Mouse (Mus musculus): ENCODE measurements at regions not wholly inside any gene's neighbourhood (a gene's known extent, or its start where the extent isn't known, plus 50 kb on each side); places are given as distances from the start of the nearest gene placed in this dataset.

DNA sequence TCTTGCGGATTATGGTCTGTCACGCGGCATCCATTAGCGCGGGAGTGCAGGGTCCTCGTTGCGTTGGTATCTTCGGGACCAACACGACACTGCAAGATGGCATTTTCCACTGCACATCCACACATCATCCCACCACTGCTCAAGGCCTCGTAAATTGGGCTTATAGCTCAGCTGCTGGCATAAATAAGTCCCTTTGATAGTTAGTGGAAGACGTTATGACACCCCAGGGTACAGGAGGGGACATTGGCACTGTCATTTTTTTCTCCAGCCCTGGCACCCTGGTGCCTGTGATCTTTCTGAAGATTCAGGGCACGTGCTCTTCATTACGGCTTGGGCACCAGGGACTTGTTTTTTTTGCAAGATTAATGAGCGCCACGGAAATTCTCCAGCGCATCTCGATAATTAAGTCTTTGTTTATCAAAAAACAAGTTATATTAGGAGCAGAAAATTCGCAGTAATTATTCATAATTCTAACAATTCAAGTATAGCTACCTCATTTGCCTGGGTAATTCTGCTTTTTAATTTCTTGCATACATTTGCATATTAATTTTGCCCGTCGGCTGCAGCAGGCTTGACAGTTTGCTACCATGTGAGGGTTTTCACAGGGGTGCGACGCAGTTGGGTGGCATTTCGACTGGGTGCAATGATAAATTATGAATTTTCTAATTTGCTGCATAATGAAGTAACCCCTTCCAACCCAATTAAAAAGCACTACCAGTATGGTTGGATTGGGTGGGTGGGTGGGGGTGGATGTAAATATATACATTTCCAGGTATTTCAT, 119.1 kb downstream of the Vrk1 start:
- WGBS: 90% methylated on average over 23 of the region's 23 CpGs
- Histone ChIP-seq H3K27me3 (replicated peaks) (no peaks in the 10 kb centered on the region), H3K4me3 (replicated peaks) (no peak overlapping the region), H3K9ac (no peak overlapping the region), H3K9me3 (no peaks in the 10 kb centered on the region), H3K4me1 (no peaks in the 10 kb centered on the region), H3K4me2 (no peak overlapping the region), H3K36me3 (no peaks in the 10 kb centered on the region), H3K27ac (no peak overlapping the region)
- ATAC-seq (ENCODE audit: insufficient read depth, low FRiP score, low read depth): no peak

GRCm38 (mm10) chr12:106130071-106130676, 120.1 kb downstream of the Vrk1 start:
- no peaks in the 10 kb centered on the region for H3K36me3 ChIP-seq
- no peaks in the 10 kb centered on the region for H3K4me1 ChIP-seq
- no peak for ATAC-seq (ENCODE audit: insufficient read depth, low FRiP score, low read depth)
- WGBS: 75% methylated on average over 11 of the region's 11 CpGs
- no peak overlapping the region for H3K4me2 ChIP-seq
- H3K27me3 ChIP-seq (replicated peaks): no peaks in the 10 kb centered on the region
- H3K9ac ChIP-seq: no peak overlapping the region
- no peak overlapping the region for H3K27ac ChIP-seq
- H3K9me3 ChIP-seq: no peaks in the 10 kb centered on the region
- H3K4me3 ChIP-seq (replicated peaks): no peak overlapping the region

- Histone ChIP-seq H3K4me2 (no peak overlapping the region), H3K9ac (no peak overlapping the region), H3K9me3 (no peaks in the 10 kb centered on the region), H3K27ac (no peak overlapping the region), H3K36me3 (no peaks in the 10 kb centered on the region), H3K4me3 (replicated peaks) (no peak overlapping the region), H3K4me1 (no peaks in the 10 kb centered on the region), H3K27me3 (replicated peaks) (no peaks in the 10 kb centered on the region)
- ATAC-seq (ENCODE audit: insufficient read depth, low FRiP score, low read depth): no peak
- WGBS: 91% methylated on average over 8 of the region's 8 CpGs
Measured at GRCm38 (mm10) chr12:106132715-106133114, 122.7 kb downstream of the Vrk1 start.

GRCm38 (mm10) chr12:106138466-106138865, 128.4 kb downstream of the Vrk1 start:
- no peaks in the 10 kb centered on the region for H3K4me1 ChIP-seq
- no peak overlapping the region for H3K4me2 ChIP-seq
- no peaks in the 10 kb centered on the region for H3K27me3 ChIP-seq (replicated peaks)
- ATAC-seq (ENCODE audit: insufficient read depth, low FRiP score, low read depth): no peak
- WGBS: 85% methylated on average over 15 of the region's 15 CpGs
- no peak overlapping the region for H3K27ac ChIP-seq
- no peak overlapping the region for H3K9ac ChIP-seq
- H3K4me3 ChIP-seq (replicated peaks): no peak overlapping the region
- no peaks in the 10 kb centered on the region for H3K36me3 ChIP-seq
- no peaks in the 10 kb centered on the region for H3K9me3 ChIP-seq

GRCm38 (mm10) chr12:106139491-106139890, 129.5 kb downstream of the Vrk1 start:
- 71% methylated on average over 11 of the region's 11 CpGs for WGBS
- ATAC-seq (ENCODE audit: insufficient read depth, low FRiP score, low read depth): no peak
- no peak overlapping the region for H3K4me3 ChIP-seq (replicated peaks)
- H3K4me2 ChIP-seq: no peak overlapping the region
- no peak overlapping the region for H3K27ac ChIP-seq
- H3K9ac ChIP-seq: no peak overlapping the region
- no peaks in the 10 kb centered on the region for H3K9me3 ChIP-seq
- no peaks in the 10 kb centered on the region for H3K4me1 ChIP-seq
- no peaks in the 10 kb centered on the region for H3K36me3 ChIP-seq
- H3K27me3 ChIP-seq (replicated peaks): no peaks in the 10 kb centered on the region

GRCm38 (mm10) chr12:106139927-106140326, 129.9 kb downstream of the Vrk1 start:
- Histone ChIP-seq H3K4me2 (no peak overlapping the region), H3K4me1 (no peaks in the 10 kb centered on the region), H3K4me3 (replicated peaks) (no peak overlapping the region), H3K27ac (no peak overlapping the region), H3K9ac (no peak overlapping the region), H3K27me3 (replicated peaks) (no peaks in the 10 kb centered on the region), H3K36me3 (no peaks in the 10 kb centered on the region), H3K9me3 (no peaks in the 10 kb centered on the region)
- 60% methylated on average over 5 of the region's 5 CpGs for WGBS
- no peak for ATAC-seq (ENCODE audit: insufficient read depth, low FRiP score, low read depth)

DNA sequence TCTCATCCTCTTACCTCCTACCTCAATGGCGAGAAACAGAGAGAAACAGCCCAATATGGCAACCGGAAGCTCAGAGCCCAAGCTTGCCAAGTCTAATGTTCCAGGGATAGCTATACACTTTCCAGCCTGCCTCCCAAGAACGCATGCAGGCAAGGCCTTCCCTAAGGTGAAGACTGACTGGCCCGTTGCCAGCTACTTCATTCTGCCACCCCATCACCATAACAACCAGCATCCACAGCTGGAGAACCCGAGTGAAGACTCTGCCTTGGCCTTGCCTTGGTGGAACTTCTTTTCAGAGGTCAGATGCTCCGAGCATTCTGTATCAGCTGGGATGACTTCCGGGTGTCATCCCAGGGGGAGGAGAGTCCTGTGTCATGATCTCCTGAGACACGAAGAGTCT, 130.6 kb downstream of the Vrk1 start:
- 73% methylated on average over 8 of the region's 8 CpGs for WGBS
- Histone ChIP-seq H3K4me2 (no peak overlapping the region), H3K27ac (no peak overlapping the region), H3K9ac (no peak overlapping the region), H3K9me3 (no peaks in the 10 kb centered on the region), H3K4me3 (replicated peaks) (no peak overlapping the region), H3K4me1 (no peaks in the 10 kb centered on the region), H3K27me3 (replicated peaks) (no peaks in the 10 kb centered on the region), H3K36me3 (no peaks in the 10 kb centered on the region)
- no peak for ATAC-seq (ENCODE audit: insufficient read depth, low FRiP score, low read depth)

DNA sequence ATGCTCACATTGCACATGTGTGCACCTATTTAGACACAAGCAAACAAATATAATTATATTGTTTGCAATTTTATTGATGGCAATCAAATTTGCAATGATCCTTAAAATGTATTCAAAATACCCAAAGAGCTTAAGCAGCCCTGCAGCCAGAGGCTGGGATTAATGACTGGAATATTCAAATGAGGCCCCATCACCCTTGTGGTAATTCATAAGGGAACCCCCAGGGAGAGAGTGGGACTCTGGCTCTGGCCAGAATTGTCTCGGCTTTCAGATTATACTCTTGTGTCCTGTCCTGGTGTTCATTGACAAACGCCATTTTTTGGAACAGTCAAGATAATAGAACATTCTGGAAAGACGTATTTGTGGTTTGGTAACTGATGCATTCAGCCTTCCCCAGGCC, 133.5 kb downstream of the Vrk1 start:
- Histone ChIP-seq H3K4me2 (no peak overlapping the region), H3K9me3 (no peaks in the 10 kb centered on the region), H3K27ac (no peak overlapping the region), H3K9ac (no peak overlapping the region), H3K4me1 (no peaks in the 10 kb centered on the region), H3K36me3 (no peaks in the 10 kb centered on the region), H3K27me3 (replicated peaks) (no peaks in the 10 kb centered on the region), H3K4me3 (replicated peaks) (no peak overlapping the region)
- no peak for ATAC-seq (ENCODE audit: insufficient read depth, low FRiP score, low read depth)
- WGBS: 77% methylated on average over 3 of the region's 3 CpGs

DNA sequence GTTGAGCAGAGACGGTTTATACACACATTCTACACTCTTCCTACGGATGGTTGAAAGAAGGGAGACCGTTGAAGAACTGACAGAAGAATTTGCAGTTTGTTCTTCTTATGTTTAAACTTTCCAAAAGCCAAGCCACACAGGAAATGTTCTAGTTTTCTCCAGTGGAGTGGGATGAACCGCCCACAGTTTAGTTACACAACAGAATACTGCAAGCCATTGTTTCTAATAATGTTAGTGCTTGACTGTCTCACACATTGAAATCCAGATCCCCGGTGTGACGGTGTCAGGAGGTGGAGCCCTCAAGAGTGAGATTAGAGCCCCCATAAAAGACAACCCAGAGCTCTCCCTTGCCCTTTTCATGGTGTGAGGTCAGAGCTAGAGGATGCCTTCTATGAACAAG, 146.8 kb downstream of the Vrk1 start:
- Histone ChIP-seq H3K9me3 (no peaks in the 10 kb centered on the region), H3K4me2 (no peak overlapping the region), H3K36me3 (no peaks in the 10 kb centered on the region), H3K27me3 (replicated peaks) (no peaks in the 10 kb centered on the region), H3K27ac (no peak overlapping the region), H3K4me3 (replicated peaks) (no peak overlapping the region), H3K4me1 (no peaks in the 10 kb centered on the region), H3K9ac (no peak overlapping the region)
- 75% methylated on average over 6 of the region's 6 CpGs for WGBS
- no peak for ATAC-seq (ENCODE audit: insufficient read depth, low FRiP score, low read depth)

DNA sequence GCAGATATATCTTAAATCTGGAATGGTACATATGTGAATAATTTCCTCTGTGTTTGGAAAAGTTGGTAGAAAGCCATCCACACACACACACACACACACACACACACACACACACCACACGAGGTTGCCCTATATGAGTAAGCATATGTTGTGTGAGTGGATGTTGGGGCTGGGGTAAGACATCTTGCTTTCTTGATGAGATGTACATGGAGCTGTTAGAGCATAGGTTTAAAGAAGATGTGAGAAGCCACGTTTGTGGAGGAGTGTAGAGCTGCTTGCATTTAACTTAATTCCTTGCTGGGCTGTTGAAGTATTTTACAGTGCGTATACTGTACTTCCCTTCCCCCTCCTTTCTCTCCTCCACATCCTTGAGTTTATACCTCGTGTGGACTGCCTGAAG, 147.8 kb downstream of the Vrk1 start:
- Histone ChIP-seq H3K27ac (no peak overlapping the region), H3K9ac (no peak overlapping the region), H3K36me3 (no peaks in the 10 kb centered on the region), H3K4me2 (no peak overlapping the region), H3K9me3 (no peaks in the 10 kb centered on the region), H3K27me3 (replicated peaks) (no peaks in the 10 kb centered on the region), H3K4me1 (no peaks in the 10 kb centered on the region), H3K4me3 (replicated peaks) (no peak overlapping the region)
- WGBS: 45% methylated on average over 4 of the region's 4 CpGs
- ATAC-seq (ENCODE audit: insufficient read depth, low FRiP score, low read depth): no peak

GRCm38 (mm10) chr12:106158620-106159019, 148.6 kb downstream of the Vrk1 start:
- no peak overlapping the region for H3K4me3 ChIP-seq (replicated peaks)
- no peak overlapping the region for H3K9ac ChIP-seq
- 91% methylated on average over 14 of the region's 14 CpGs for whole genome bisulfite sequencing
- H3K4me2 ChIP-seq: no peak overlapping the region
- no peaks in the 10 kb centered on the region for H3K36me3 ChIP-seq
- no peaks in the 10 kb centered on the region for H3K27me3 ChIP-seq (replicated peaks)
- no peak overlapping the region for H3K27ac ChIP-seq
- H3K4me1 ChIP-seq: no peaks in the 10 kb centered on the region
- H3K9me3 ChIP-seq: no peaks in the 10 kb centered on the region
- ATAC-seq (ENCODE audit: insufficient read depth, low FRiP score, low read depth): no peak

- no peaks in the 10 kb centered on the region for H3K36me3 ChIP-seq
- no peak overlapping the region for H3K4me2 ChIP-seq
- H3K9ac ChIP-seq: no peak overlapping the region
- no peak for ATAC-seq (ENCODE audit: insufficient read depth, low FRiP score, low read depth)
- 53% methylated on average over 5 of the region's 5 CpGs for WGBS
- H3K27me3 ChIP-seq (replicated peaks): 0 out of 2 replicates have a peak, but pooled peaks cover 14% of the 10 kb centered on the region
- H3K27ac ChIP-seq: no peak overlapping the region
- H3K9me3 ChIP-seq: no peaks in the 10 kb centered on the region
- no peak overlapping the region for H3K4me3 ChIP-seq (replicated peaks)
- H3K4me1 ChIP-seq: peaks cover 6% of the 10 kb centered on the region; the same call in 1 of the 2 replicates
Measured at GRCm38 (mm10) chr12:106171301-106171700, 161.3 kb downstream of the Vrk1 start.
